Mouse (Mus musculus) stomach, postnatal 0 days (tissue): ENCODE results near the gene Gm6034.
"Not testable (repeated sequence)": the region's sequence is repeated elsewhere in the genome, so short reads cannot be mapped to it uniquely, and the experiment has no call there.

Source experiments
- CTCF ChIP-seq: IDR thresholded peaks from 2 replicates; pipeline ENCODE4 v1.5.1; 2016; ENCODE audit warnings: antibody characterized with exemption, low read depth, mild to moderate bottlenecking, moderate library complexity
- EP300 ChIP-seq: optimal IDR thresholded peaks from 2 replicates; pipeline ENCODE3; 2016; ENCODE audit warnings: antibody characterized with exemption

DNA sequence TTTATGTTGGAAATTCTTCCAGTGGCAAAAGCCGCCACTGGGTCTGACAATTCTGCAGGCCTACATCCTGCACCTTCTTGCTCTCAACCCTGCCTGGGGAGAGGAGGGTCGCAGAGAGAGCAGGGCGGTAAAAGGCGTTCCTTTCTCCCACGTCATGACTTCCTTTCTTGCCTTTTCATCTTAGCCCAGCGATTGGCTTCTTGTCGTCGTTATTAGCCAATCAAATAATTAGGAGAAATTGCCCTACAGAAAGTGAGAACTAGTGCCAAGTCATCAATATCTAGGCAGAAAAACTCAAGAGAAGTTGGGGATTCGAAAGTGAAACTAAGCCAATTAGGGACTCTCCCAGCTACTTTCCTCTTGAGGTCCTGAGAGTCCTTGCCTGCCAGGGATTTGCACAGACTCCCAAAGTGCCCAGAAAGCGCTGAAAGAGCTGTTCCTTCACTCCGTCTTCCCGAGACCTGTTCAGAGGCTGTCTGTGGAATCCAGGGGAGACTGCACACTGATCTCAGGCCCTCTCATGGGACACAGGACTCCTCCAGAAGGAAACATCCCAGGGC is at the start of gene Gm6034, which contains the start of gene H2-T22:
- TF ChIP-seq CTCF, EP300: not testable (repeated sequence)
